Mouse (Mus musculus) adrenal gland, postnatal 25 days (tissue): Measurements from ENCODE around the gene Sos2. TPM values are rescaled to one million over a fixed set of nuclear protein-coding genes. Genes with fewer than 3 reads are reported as not detected.
"Not testable (repeated sequence)": the region's sequence is repeated elsewhere in the genome, so short reads cannot be mapped to it uniquely, and the experiment has no call there.

Source experiments
- DNase-seq: peaks from one replicate; pipeline ENCODE4 v3.0.0; 2021; ENCODE audit warnings: mixed read lengths
- total RNA-seq: library from RNA; stranded (reverse); gene quantifications from 2 replicates; pipeline ENCODE4 v1.2.3, GENCODE M21; 2021

The Sos2 gene
- total RNA-seq, 1 experiment from 2014 or later: 51.2 TPM

DNA sequence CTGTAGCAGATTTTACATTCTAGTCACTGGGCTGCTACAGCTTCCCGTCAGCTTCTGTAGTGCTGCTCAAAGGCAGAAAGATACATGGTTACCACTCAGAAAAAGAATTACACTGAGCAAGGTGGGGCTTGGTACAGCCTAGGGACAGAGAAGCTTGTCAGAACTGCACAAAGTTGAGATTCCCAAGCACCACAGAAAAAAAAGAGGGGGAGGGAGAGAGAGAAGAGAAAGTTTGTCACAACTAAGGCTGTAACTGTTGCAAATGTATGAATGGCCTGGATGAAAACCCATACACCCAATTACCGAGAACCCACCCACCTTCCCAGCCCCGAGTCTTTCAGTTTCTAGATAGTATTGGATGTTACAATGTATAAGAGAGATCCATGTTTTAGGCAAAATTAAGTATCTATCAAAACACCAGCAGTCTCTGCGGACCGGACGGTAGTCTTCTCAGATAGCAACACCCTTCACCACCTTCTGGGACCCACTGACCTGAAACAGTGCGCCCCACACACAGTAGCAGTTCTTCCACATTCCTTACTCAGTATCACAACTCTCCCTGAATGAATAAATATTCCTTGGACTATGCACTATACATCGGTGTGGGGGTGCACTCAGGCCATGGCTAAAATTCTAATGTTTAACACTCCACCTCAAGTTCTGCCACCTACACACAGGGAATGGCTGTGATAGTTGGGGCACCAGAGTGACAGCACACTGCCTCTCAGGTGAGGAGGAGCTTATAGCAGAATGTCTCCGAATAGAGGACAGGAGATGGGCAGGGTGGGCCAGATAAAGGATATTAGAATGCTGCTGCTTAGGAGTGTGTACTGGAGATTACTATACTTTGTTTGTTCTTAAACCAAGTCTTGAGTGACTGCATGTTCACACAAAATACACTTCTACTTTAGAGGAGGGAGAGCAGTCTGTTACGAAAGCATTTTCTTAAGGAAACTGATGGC, 6.8 kb downstream of the Sos2 start:
- DNase-seq: no peak

- no peak for DNase-seq
Measured at GRCm38 (mm10) chr12:69674176-69674575, 7.5 kb downstream of the Sos2 start.

DNA sequence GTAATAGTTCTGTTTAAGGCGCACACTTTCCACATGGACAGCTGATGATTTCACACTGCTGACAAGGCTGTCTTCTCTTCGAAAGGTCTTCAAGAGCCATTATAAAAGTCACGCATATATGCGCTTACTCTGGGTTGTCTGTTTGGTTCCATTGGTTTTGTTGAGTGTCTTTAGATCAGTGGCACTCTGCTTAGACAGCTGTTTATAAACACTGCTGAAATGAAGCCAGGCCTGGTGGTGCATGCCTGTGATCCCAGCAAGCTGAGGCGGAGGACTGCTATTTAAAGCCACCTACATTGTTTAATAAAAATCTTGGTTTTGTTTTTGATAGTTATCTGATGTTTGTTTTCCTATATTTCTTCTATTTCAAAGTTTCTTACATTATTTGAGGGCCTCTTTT, 14.9 kb downstream of the Sos2 start:
- DNase-seq: no peak

GRCm38 (mm10) chr12:69661658-69662057, 20.0 kb downstream of the Sos2 start:
- no peak for DNase-seq

DNA sequence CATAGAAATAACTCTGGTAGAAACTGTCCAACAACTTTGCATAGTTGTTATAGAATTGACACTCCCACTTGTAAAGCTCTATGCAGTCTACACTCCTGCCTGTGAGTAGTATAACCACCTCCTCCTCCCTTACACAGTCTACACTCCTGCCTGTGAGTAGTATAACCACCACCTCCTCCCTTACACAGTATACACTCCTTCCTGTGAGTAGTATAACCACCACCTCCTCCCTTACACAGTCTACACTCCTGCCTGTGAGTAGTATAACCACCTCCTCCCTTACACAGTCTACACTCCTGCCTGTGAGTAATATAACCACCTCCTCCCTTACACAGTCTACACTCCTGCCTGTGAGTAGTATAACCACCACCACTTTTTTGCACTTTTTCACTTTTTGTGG, 27.7 kb downstream of the Sos2 start:
- DNase-seq: not testable (repeated sequence)

- DNase-seq: no peak
Measured at GRCm38 (mm10) chr12:69649511-69649910, 32.1 kb downstream of the Sos2 start.

DNA sequence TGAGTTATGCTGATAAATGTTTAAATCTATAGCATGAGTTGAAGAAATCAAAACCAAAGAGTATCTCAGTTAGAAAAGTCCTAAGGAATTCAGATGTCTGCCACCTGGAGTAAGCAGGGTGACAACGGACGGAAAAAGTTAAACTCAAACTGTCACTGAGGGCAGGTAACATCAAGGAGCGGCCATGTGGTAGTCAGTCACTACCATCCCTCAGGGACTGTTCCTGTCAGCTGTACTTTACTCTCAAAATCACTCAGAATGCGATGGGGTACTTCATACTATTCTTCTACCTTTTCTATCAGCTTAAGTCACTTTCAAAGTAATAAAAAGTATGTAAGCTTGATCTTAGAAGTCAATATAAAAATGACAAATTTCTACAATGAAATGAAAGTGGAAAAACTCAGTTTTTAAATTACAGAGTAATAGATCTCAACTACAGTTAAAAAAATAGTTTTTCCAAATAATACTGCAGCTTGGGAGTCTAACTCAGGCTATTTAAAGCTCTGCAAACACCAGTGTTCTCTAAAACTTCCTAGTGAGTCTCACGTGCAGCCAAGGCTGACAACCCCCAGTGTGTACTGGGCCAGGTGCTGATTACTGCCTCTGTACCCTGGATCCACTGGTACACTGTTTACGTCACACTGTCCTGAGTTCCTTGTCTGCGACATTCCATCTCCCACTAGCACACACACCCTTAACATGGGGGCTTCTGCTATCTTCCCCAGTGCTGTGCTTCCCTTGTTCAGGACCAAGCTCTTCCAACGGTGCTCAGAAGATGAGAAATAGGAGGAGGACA, 35.6 kb downstream of the Sos2 start:
- DNase-seq: no peak

- no peak for DNase-seq
Measured at GRCm38 (mm10) chr12:69644877-69645276, 36.8 kb downstream of the Sos2 start.

- no peak for DNase-seq
Measured at GRCm38 (mm10) chr12:69642877-69643276, 38.8 kb downstream of the Sos2 start.

GRCm38 (mm10) chr12:69634761-69635160, 46.9 kb downstream of the Sos2 start:
- DNase-seq: no peak

- DNase-seq: not testable (repeated sequence)
Measured at GRCm38 (mm10) chr12:69618590-69618989, 63.1 kb downstream of the Sos2 start.

DNA sequence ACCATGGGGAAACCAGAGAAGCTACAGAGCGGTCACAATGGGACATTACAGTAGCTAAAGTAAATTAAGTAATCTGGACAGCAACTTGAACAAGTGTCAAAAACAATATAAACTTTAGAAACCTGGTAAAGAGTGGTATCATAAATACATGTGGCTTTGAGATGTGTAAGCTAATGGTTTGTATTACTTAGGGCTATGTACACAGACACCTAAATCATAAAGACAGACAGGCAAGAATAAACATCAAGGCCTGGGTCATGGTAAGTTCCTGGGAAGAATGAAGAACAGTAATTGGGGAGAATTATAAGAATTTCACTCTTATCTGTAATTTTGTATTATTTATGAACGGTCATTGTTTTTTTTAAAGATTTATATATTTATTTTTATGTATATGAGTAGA, 77.3 kb downstream of the Sos2 start:
- DNase-seq: no peak

- no peak for DNase-seq
Measured at GRCm38 (mm10) chr12:69597446-69597845, 84.2 kb downstream of the Sos2 start.

- DNase-seq: no peak
Measured at GRCm38 (mm10) chr12:69593130-69593529, 88.5 kb downstream of the Sos2 start.

- no peak for DNase-seq
Measured at GRCm38 (mm10) chr12:69583270-69583629, 98.4 kb downstream of the Sos2 start.

DNA sequence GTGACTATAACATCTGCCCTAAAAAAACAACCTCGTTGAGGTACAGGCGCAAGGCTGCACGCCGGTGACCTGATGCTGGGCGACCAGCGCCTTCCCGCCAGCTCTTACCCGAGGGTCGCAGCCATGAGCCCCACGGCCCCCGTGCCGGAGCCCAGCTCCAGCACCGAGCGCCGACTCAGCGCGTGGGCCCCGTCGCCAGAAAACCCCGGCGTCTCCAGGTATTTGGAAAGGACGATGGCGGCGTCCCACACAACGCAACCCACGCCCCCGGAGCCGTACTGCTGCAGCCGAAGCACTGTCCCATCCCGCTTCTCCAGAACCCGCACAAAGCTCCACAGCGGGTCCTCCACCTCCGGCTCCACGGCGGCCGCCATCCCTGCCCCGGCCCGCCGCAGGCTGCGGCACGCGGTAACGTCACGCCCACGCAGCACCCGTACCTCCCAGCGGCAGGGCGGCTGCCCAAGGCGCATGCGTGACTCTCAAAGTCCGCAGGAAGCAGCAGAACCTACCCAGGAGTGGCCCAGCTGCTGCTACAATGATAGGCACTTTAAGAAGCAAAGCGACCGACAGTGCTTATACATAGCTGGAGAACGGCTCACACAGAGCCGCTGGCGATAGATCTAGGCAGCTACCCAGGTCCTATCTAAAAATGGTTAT, 98.9 kb downstream of the Sos2 start, which contains the start of gene Vcpkmt:
TSS of gene Vcpkmt (minus strand) at position 416 of the 657 bp plus-strand sequence.
- DNase-seq: peak; percentile 91

DNA sequence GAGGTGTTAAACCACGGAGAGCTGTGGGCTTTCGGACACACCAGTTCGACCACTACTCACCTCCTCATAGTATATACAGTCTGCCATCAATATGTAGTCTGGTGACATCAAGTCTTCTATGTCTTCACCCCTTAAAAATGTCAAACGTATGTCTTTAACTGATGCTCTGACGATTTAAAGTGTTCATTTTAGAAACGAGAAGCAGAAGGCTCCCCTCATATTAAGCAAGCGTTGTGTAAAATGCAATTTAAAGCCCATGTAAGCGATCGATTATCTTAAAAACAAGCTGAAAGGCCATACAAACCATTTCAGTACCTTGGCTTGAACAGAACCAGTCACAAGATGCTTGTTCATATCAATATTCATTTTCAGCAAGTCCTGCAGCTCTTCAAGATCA, 99.4 kb downstream of the Sos2 start:
- no peak for DNase-seq

- no peak for DNase-seq
Measured at GRCm38 (mm10) chr12:69579623-69580022, 102.0 kb downstream of the Sos2 start.

DNA sequence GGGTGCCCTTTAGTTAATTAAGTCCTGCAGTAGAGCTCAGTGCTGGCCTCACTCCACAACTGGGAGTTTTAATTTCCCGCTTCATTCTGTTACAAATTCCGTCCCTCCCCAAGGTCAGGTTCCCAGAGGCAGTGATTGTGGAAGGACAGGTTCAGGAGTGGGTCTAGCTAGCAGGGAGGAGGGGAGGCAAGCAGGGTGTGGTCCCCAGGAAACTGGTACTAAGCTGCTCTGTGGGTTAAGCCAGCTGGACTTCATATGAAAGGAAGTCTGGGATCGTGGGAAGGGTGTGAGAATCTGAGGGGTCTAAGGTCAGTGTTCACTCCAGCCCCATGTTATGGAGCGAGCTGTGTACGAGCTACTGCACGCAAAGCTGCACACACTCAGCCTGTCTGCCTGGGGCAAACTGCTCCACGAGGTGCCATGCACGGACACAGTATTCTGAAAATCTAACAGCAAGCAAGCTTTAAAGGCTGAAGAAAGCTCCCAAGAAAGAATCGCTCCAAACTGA, 105.5 kb downstream of the Sos2 start:
- no peak for DNase-seq

- peak; percentile 55 for DNase-seq
Measured at GRCm38 (mm10) chr12:69573916-69574881, 107.5 kb downstream of the Sos2 start.

- no peak for DNase-seq
Measured at GRCm38 (mm10) chr12:69573271-69573670, 108.4 kb downstream of the Sos2 start.
